Mouse (Mus musculus) B cell, adult (primary cell): ENCODE measurements around the gene Gm35134. TPM values are rescaled to one million over a fixed set of nuclear protein-coding genes. Genes with fewer than 3 reads are reported as not detected.

Source experiments
- total RNA-seq: library from RNA; stranded (reverse); gene quantifications from 4 replicates; pipeline ENCODE4 v1.2.4, GENCODE M21; 2023; ENCODE audit not compliant: inconsistent age

The Gm35134 gene
- not detected in 4 replicates for total RNA-seq

DNA sequence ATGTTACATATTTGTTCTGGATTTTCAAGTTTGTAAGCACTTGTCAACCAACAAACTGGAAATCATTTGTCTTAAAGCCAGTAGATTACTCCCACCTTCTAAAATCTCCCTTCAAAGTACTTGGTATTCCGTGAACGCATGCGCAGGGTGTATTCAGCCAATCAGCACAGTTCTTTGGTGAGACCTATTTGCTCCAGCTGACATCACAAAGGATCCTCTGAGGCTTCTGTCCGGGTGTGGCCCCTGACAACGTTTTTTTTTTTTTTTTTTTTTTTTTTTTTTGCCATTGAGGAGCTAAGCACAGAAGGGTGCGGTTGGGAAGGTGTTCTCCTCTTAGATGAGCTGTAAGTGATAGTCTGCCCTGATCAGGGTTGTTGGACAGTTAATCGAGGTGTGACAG lies at the start of gene Gm35134:
Gm35134 (plus strand) TSS at position 301 of the 400 bp plus-strand sequence.

